Comparison of ENCODE assay signal across 8 mouse cellular contexts in the genomic region with DNA sequence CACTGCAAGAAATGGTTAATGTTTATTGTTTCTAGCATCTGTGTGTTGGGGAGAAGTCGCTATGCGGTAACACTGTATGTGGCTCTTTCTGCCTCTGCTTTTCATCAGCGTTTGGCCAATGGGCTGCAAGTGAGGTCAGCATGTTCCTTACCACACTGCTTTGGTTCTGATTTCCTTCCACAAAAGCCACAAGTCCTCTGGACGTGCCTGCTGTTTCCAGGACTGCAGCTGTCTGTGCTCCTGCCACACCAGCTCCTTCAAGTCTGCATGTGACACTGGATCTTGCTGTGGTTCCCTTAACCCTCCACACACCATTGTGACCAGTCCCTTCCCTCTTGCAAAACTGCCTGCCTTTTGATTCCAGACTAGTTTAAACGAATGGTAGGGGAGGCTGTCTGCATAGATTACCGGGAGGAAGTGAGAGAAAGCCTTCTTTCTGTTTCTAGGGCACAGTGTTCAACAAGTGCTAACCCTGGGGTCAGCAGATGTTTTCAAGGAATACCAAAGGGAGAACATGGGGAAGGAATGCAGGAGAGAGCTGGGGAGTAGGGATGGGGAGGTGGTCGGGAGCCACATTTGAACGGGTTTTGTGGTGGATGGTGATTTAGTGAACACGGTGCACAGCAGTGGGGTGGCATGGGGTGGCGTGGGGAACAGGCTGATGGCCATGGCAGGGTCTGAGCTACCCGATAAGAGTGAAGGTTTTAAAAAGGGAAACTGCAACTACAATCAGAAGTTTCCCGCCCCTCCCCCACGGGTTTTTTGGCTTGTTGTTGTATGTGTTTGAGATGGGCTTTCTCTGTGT. TPM values are rescaled to one million over a fixed set of nuclear protein-coding genes. Genes with fewer than 3 reads are reported as not detected.
DNase-seq lines count a peak whose midpoint lies in the region; ATAC-seq and TF ChIP-seq lines count a peak whose summit lies in the region.

No protein-coding gene starts in this region.

- ATAC-seq in lung, embryonic 14.5 days (ENCODE audit: insufficient read depth) = peak; percentile 86
- 0 out of 2 replicates have a peak, but pooled peaks have one; percentile 34 for ATAC-seq in neural tube, embryonic 13.5 days (ENCODE audit: low read depth)

- peaks cover 14% of the 10 kb centered on the region for H3K4me1 ChIP-seq in heart, adult 2 months (ENCODE audit: control insufficient read depth, insufficient read depth, low read length)
- peaks cover 29% of the 10 kb centered on the region for H3K4me1 ChIP-seq in lung, embryonic 14.5 days (ENCODE audit: insufficient read depth)
- peaks cover 34% of the 10 kb centered on the region for H3K4me1 ChIP-seq in neural tube, embryonic 13.5 days (replicated peaks)

- 17% methylated on average over 13 of the region's 13 CpGs for WGBS in heart, adult 2 months
- 11% methylated on average over 13 of the region's 13 CpGs for WGBS in lung, embryonic 14.5 days
- WGBS in neural tube, embryonic 13.5 days = 4% methylated on average over 13 of the region's 13 CpGs

- no peaks in the 10 kb centered on the region for H3K27me3 ChIP-seq in heart, adult 2 months (ENCODE audit: control insufficient read depth, insufficient read depth, low read length)
- H3K27me3 ChIP-seq in lung, embryonic 14.5 days (ENCODE audit: insufficient read depth, low read length) = no peaks in the 10 kb centered on the region
- no peaks in the 10 kb centered on the region for H3K27me3 ChIP-seq in neural tube, embryonic 13.5 days

- peak; percentile 50 to 52 for DNase-seq in left cerebral cortex, adult 9 months (ENCODE audit: low spot score in 2 of 2)
- DNase-seq in left cerebral cortex, adult 8-10 months (ENCODE audit: low spot score in 2 of 2) = no peak
- DNase-seq in brain, embryonic 14.5 days (ENCODE audit: low read depth) = peak; percentile 79
- DNase-seq in heart, adult 2 months = peak; percentile 56 to 75
- peak; percentile 24 for DNase-seq in kidney, adult 9 months
- DNase-seq in lung, embryonic 14.5 days = peak; percentile 85
- no peak for DNase-seq in c-Kit-positive CD71-positive TER-119-positive erythroid progenitor cells, embryonic 14.5 days (ENCODE audit: low spot score)

- no peak overlapping the region for H3K9ac ChIP-seq in heart, adult 2 months (ENCODE audit: low read depth, low read length)
- no peak overlapping the region for H3K9ac ChIP-seq in lung, embryonic 14.5 days
- H3K9ac ChIP-seq in neural tube, embryonic 13.5 days = peak overlapping the region; percentile 69

- H3K4me3 ChIP-seq in heart, adult 2 months = no peak overlapping the region
- no peak overlapping the region for H3K4me3 ChIP-seq in lung, embryonic 14.5 days (ENCODE audit: low read depth, low read length)
- no peak overlapping the region for H3K4me3 ChIP-seq in neural tube, embryonic 13.5 days

- TF ChIP-seq CTCF in brain, embryonic 14.5 days (IDR thresholded peaks at IDR 0.05; ENCODE audit: borderline replicate concordance, extremely low read depth, insufficient read depth, insufficient read length) = no peak
- no peak for TF ChIP-seq CTCF in heart, adult 2 months (IDR thresholded peaks at IDR 0.05)
- TF ChIP-seq CTCF in lung, embryonic 14.5 days (IDR thresholded peaks at IDR 0.05; ENCODE audit: low read depth) = no peak

- intact Hi-C loops in heart, adult 2 months (cut with DNase I) = no loop called here

- peak overlapping the region; percentile 23 for H3K27ac ChIP-seq in heart, adult 2 months
- H3K27ac ChIP-seq in lung, embryonic 14.5 days (ENCODE audit: low read depth) = peak overlapping the region; percentile 95
- H3K27ac ChIP-seq in neural tube, embryonic 13.5 days (replicated peaks) = peak overlapping the region; percentile 99

- TF ChIP-seq EP300 in heart, adult 2 months (IDR thresholded peaks at IDR 0.05; ENCODE audit: insufficient read depth, low read depth, low read length) = 0 out of 2 replicates have a peak, but pooled peaks have one; percentile 28

- H3K36me3 ChIP-seq in heart, adult 2 months (ENCODE audit: control insufficient read depth, insufficient read depth, low read length) = no peaks in the 10 kb centered on the region
- no peaks in the 10 kb centered on the region for H3K36me3 ChIP-seq in lung, embryonic 14.5 days (ENCODE audit: insufficient read depth)
- no peaks in the 10 kb centered on the region for H3K36me3 ChIP-seq in neural tube, embryonic 13.5 days

- H3K79me2 ChIP-seq in heart, adult 2 months (replicated peaks; ENCODE audit: control insufficient read depth, insufficient read depth, low read length) = no peaks in the 10 kb centered on the region

- TF ChIP-seq POLR2A in brain, embryonic 14.5 days (IDR thresholded peaks at IDR 0.05; ENCODE audit: borderline replicate concordance, extremely low read depth, insufficient read depth, insufficient read length, poor library complexity, severe bottlenecking) = no peak
- peak; percentile 68 for TF ChIP-seq POLR2A in heart, adult 2 months (IDR thresholded peaks at IDR 0.05; ENCODE audit: insufficient read depth, low read depth, low read length)

- peak overlapping the region; percentile 59 for H3K4me2 ChIP-seq in lung, embryonic 14.5 days
- H3K4me2 ChIP-seq in neural tube, embryonic 13.5 days = peak overlapping the region; percentile 58

- no peaks in the 10 kb centered on the region for H3K9me3 ChIP-seq in lung, embryonic 14.5 days (ENCODE audit: low read depth, low read length)
- no peaks in the 10 kb centered on the region for H3K9me3 ChIP-seq in neural tube, embryonic 13.5 days

RNA-seq across cellular contexts. Expression of a gene that starts 7.9 kb away (rescaled TPM):
- 100 to 1,000 TPM; 175 to 217 (median 197) TPM for total RNA-seq in left cerebral cortex, adult 8-10 months (2022)
- polyA plus RNA-seq in brain, embryonic 14.5 days (2012; rRNA removed) = 278 and 363 TPM in 2 replicates
- total RNA-seq in heart, adult 2 months (2021) = 10 to 100 TPM; 13.0 to 14.9 TPM
- polyA plus RNA-seq in heart, adult 2 months (2012; rRNA removed) = 11.7 and 19.0 TPM in 2 replicates
- polyA plus RNA-seq in lung, embryonic 14.5 days (2014; fragmentation: Nextera tagmentation; extraction: Ambion mirVana) = 89.0 and 95.7 TPM in 2 replicates
- polyA plus RNA-seq in neural tube, embryonic 13.5 days (2015; fragmentation: Nextera tagmentation; extraction: Ambion mirVana) = 299 and 332 TPM in 2 replicates

Comparison
In these comparisons a context has a peak if more than half of its experiments do, and no peak if none do; other contexts are left out.
1. DNase-seq: peak in left cerebral cortex, adult 9 months (2 of 2), brain, embryonic 14.5 days (single experiment), heart, adult 2 months (2 of 2), kidney, adult 9 months (single experiment) and lung, embryonic 14.5 days (single experiment); none in left cerebral cortex, adult 8-10 months (0 of 2) and c-Kit-positive CD71-positive TER-119-positive erythroid progenitor cells, embryonic 14.5 days (single experiment).
2. H3K27ac ChIP-seq: peak in every context shown above with its lines; median percentile 99 in neural tube, embryonic 13.5 days; 95 in lung, embryonic 14.5 days; 23 in heart, adult 2 months.